Mouse (Mus musculus) liver, adult 2 months (tissue): ENCODE data around the gene Olfr38.

Experiments
- CTCF ChIP-seq: fragments of 200-500 bp; IDR thresholded peaks from 2 replicates; pipeline ENCODE4 v1.5.1; 2011; ENCODE audit warnings: low read depth, low read length, control low read depth
- POLR2A ChIP-seq: fragments of 200-500 bp; IDR thresholded peaks from 2 replicates; pipeline ENCODE4 v1.6.1; 2011; ENCODE audit warnings: low read length, control low read depth; ENCODE audit not compliant: insufficient read depth; ENCODE audit errors: extremely low read depth

- TF ChIP-seq POLR2A (no peak), CTCF (no peak)
These were observed 13.9 kb upstream of the Olfr38 start for GRCm38 (mm10) chr6:42742303-42742702.
